Mouse (Mus musculus) heart, embryonic 13.5 days (tissue): Measurements from ENCODE around the gene Arhgap42. TPM values are rescaled to one million over a fixed set of nuclear protein-coding genes. Genes with fewer than 3 reads are reported as not detected.

Experiments
- ATAC-seq: fragments of 200-750 bp; cut with Nextera tagmentation; 2 replicates; pipeline ENCODE4 v1.8.0; 2017; ENCODE audit warnings: moderate TSS enrichment; ENCODE audit not compliant: insufficient number of reproducible peaks, low FRiP score, low TSS enrichment; ENCODE audit errors: extremely low read depth
- H3K27ac ChIP-seq: fragments of 300-500 bp; sonication (generic); replicated peaks from 2 replicates; pipeline ENCODE4 v1.5.1; 2015; ENCODE audit warnings: moderate library complexity, mild to moderate bottlenecking, inconsistent platforms
- H3K27me3 ChIP-seq: fragments of 300-500 bp; sonication (generic); replicated peaks from 2 replicates; pipeline ENCODE4 v1.6.1; 2015; ENCODE audit warnings: mild to moderate bottlenecking, inconsistent platforms
- H3K36me3 ChIP-seq: fragments of 300-500 bp; sonication (generic); 2 replicates; pipeline ENCODE4 v1.6.1; 2015; ENCODE audit warnings: mild to moderate bottlenecking, inconsistent platforms
- H3K4me1 ChIP-seq: fragments of 300-500 bp; sonication (generic); 2 replicates; pipeline ENCODE4 v1.6.1; 2015; ENCODE audit warnings: inconsistent platforms
- H3K4me2 ChIP-seq: fragments of 300-500 bp; sonication (generic); 2 replicates; pipeline ENCODE4 v1.6.1; 2015; ENCODE audit warnings: inconsistent platforms, mild to moderate bottlenecking, moderate library complexity
- H3K4me3 ChIP-seq: fragments of 300-500 bp; sonication (generic); 2 replicates; pipeline ENCODE4 v1.5.1; 2015; ENCODE audit warnings: moderate library complexity, mild to moderate bottlenecking, inconsistent platforms
- H3K9ac ChIP-seq: fragments of 300-500 bp; sonication (generic); 2 replicates; pipeline ENCODE4 v1.6.1; 2015; ENCODE audit warnings: inconsistent platforms, mild to moderate bottlenecking, moderate library complexity
- H3K9me3 ChIP-seq: fragments of 300-500 bp; sonication (generic); 2 replicates; pipeline ENCODE4 v1.6.1; 2016; ENCODE audit warnings: inconsistent platforms
- WGBS: fragments of 180-500 bp; shearing (Covaris S2); methylation state at CpG from one replicate; pipeline ENCODE4 v1.1.7; 2015; ENCODE audit warnings: mixed read lengths; 5-methylcytosine and 5-hydroxymethylcytosine counted together
- polyA plus RNA-seq: library from polyadenylated mRNA; unstranded; fragments of >200 nt; fragmentation: Nextera tagmentation; extraction: Ambion mirVana; gene quantifications from 2 replicates; pipeline ENCODE4 v1.2.1, GENCODE M21; 2015

Gene Arhgap42
- polyA plus RNA-seq, 1 experiment from 2014 or later = 12.0 TPM

DNA sequence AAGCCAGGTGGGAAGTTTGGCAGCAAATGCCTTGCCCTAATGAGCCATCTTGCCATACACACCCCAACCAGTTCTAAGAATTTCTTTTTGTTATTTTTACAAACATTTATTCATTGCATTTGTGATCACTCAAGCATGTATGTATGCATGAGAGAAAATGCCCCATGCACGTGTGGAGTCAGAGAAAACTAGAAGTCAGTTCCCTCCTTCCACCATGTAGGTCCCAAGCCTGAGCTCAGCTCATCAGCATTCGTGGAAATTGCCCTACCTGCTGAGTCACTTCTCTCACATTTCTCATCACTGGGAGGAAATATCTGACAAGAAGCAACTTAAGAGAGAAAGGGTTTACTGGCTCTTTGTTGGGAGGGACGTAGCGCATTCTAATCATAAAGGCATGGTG lies 31.6 kb downstream of the Arhgap42 start:
- Histone ChIP-seq H3K4me2 (no peak overlapping the region), H3K9me3 (no peaks in the 10 kb centered on the region), H3K4me3 (no peak overlapping the region), H3K27ac (no peak overlapping the region), H3K27me3 (no peaks in the 10 kb centered on the region), H3K9ac (no peak overlapping the region), H3K36me3 (no peaks in the 10 kb centered on the region), H3K4me1 (no peaks in the 10 kb centered on the region)
- ATAC-seq = no peak
- WGBS = 68% methylated on average over 4 of the region's 4 CpGs

GRCm38 (mm10) chr9:9200827-9201388 lies 38.0 kb downstream of the Arhgap42 start:
- 37% methylated on average over 8 of the region's 8 CpGs for WGBS
- Histone ChIP-seq H3K4me3 (no peak overlapping the region), H3K4me1 (peaks cover 18% of the 10 kb centered on the region), H3K27ac (no peak overlapping the region), H3K36me3 (no peaks in the 10 kb centered on the region), H3K27me3 (no peaks in the 10 kb centered on the region), H3K9ac (no peak overlapping the region), H3K4me2 (no peak overlapping the region), H3K9me3 (peaks cover 3% of the 10 kb centered on the region; the same call in 1 of the 2 replicates)
- no peak for ATAC-seq

DNA sequence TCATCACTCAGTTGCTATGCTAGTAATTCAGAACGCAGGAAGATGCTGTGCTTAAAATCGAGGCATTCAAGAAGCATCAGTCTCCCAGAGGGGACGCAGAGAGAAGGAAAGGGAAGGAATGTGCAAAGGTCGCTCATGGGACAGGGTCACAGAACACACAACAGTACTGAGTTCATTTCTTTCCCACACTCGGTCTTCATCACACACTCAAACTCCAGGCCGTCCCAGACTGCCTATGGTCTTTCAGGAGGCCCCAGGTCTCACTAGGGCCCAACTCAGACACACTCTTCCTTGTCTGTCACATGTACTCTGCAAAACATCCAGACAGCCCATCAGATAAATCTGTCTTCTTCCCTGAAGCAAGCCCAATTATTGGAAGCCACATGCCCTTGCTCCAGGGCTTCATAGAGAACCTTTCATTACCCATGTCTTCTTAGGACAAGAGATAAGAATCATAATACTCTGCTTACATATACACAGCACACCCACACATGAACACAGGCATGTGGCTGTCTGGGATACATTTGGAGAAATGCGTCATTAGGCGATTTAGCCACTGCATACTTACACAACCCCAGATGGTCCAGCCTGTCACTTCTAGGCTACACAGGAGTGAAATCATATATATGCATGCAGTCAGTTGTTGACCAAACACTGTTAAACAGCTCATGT lies 39.6 kb downstream of the Arhgap42 start:
- no peak overlapping the region for H3K4me2 ChIP-seq
- peaks cover 3% of the 10 kb centered on the region; the same call in 1 of the 2 replicates for H3K9me3 ChIP-seq
- no peak overlapping the region for H3K27ac ChIP-seq
- peaks cover 18% of the 10 kb centered on the region for H3K4me1 ChIP-seq
- no peaks in the 10 kb centered on the region for H3K36me3 ChIP-seq
- no peak overlapping the region for H3K4me3 ChIP-seq
- no peaks in the 10 kb centered on the region for H3K27me3 ChIP-seq
- ATAC-seq = no peak
- no peak overlapping the region for H3K9ac ChIP-seq
- 51% methylated on average over 8 of the region's 8 CpGs for WGBS

DNA sequence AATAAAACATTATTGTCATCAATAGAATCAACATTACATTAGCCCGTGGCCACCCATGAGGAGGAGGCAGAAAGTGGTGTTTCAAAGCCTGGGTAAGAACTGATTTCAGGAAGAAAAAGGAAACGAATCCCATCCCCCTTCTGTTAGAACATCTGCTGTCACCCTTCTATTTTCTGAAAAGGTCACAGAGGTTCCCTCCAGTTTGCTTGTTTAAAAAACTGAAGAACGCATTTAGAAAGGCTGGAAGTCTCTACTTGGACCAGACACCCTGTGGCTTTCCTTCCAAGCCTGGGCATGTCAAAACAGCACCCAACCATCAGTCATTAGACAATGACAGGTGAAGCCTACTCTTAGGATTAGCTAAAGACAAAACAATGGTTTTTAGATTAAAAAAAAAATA lies 40.3 kb downstream of the Arhgap42 start:
- Histone ChIP-seq H3K9ac (no peak overlapping the region), H3K4me3 (no peak overlapping the region), H3K4me1 (peaks cover 18% of the 10 kb centered on the region), H3K9me3 (peaks cover 3% of the 10 kb centered on the region; the same call in 1 of the 2 replicates), H3K36me3 (no peaks in the 10 kb centered on the region), H3K27me3 (no peaks in the 10 kb centered on the region), H3K4me2 (no peak overlapping the region), H3K27ac (no peak overlapping the region)
- ATAC-seq = no peak
- 40% methylated on average over 3 of the region's 3 CpGs for WGBS

- Histone ChIP-seq H3K9ac (no peak overlapping the region), H3K27ac (no peak overlapping the region), H3K36me3 (no peaks in the 10 kb centered on the region), H3K4me1 (peaks cover 17% of the 10 kb centered on the region), H3K4me2 (no peak overlapping the region), H3K4me3 (no peak overlapping the region), H3K9me3 (peaks cover 3% of the 10 kb centered on the region; the same call in 1 of the 2 replicates), H3K27me3 (no peaks in the 10 kb centered on the region)
- no peak for ATAC-seq
Observed at GRCm38 (mm10) chr9:9196046-9196445, 42.9 kb downstream of the Arhgap42 start.

DNA sequence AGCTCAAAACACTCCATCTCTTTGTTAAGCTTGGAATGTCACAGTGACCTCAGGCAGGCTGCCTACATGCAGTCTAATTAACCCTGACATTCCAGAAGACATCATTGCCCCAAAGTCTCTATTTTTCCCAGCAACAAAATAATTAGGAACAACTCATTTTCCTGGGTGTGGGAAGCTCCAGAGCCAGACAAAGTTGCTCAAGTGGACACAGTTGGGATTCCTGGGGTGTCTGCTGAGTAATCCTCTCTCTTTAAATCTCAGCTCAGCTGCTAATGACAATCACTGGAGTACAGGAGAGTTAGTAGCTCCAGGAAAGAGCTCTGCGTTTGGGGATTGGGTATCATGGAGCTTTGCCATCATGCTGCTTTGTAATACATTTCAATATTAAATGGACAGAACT lies 44.4 kb downstream of the Arhgap42 start:
- Histone ChIP-seq H3K4me1 (peaks cover 13% of the 10 kb centered on the region; the same call in 1 of the 2 replicates), H3K4me3 (no peak overlapping the region), H3K9me3 (peaks cover 3% of the 10 kb centered on the region; the same call in 1 of the 2 replicates), H3K4me2 (no peak overlapping the region), H3K9ac (no peak overlapping the region), H3K27ac (no peak overlapping the region), H3K36me3 (no peaks in the 10 kb centered on the region), H3K27me3 (no peaks in the 10 kb centered on the region)
- 53% methylated on average over 1 of the region's 1 CpGs for WGBS
- ATAC-seq = no peak

DNA sequence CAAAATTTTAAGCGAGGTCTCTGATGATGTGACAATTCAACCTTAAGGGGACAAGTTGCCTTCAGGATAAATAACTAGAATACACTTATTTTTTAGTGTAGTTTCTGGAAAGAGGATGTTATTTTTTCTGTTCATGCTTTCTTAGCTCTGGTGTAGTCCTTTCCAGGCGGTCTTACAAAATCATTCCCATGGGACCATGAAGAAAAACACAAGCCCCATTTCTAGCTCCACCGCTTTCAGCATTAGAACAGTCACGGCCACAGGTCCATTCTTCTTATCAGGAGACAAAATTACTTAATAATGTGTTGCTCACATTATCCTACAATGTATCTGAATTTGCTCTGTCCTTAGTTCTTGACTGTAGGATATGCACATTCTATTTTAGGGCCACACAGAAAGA lies 46.2 kb downstream of the Arhgap42 start:
- H3K27me3 ChIP-seq = no peaks in the 10 kb centered on the region
- WGBS = 70% methylated on average over 4 of the region's 4 CpGs
- no peak overlapping the region for H3K9ac ChIP-seq
- ATAC-seq = no peak
- peaks cover 3% of the 10 kb centered on the region; the same call in 1 of the 2 replicates for H3K9me3 ChIP-seq
- no peaks in the 10 kb centered on the region for H3K4me1 ChIP-seq
- H3K4me3 ChIP-seq = no peak overlapping the region
- no peak overlapping the region for H3K4me2 ChIP-seq
- no peak overlapping the region for H3K27ac ChIP-seq
- H3K36me3 ChIP-seq = no peaks in the 10 kb centered on the region

GRCm38 (mm10) chr9:9190835-9191234 lies 48.1 kb downstream of the Arhgap42 start:
- no peak for ATAC-seq
- Histone ChIP-seq H3K9me3 (no peaks in the 10 kb centered on the region), H3K9ac (no peak overlapping the region), H3K4me3 (no peak overlapping the region), H3K27ac (no peak overlapping the region), H3K36me3 (no peaks in the 10 kb centered on the region), H3K4me1 (no peaks in the 10 kb centered on the region), H3K27me3 (no peaks in the 10 kb centered on the region), H3K4me2 (no peak overlapping the region)
- 81% methylated on average over 1 of the region's 1 CpGs for WGBS

GRCm38 (mm10) chr9:9188167-9188566 lies 50.7 kb downstream of the Arhgap42 start:
- H3K4me3 ChIP-seq = no peak overlapping the region
- ATAC-seq = no peak
- H3K27me3 ChIP-seq = no peaks in the 10 kb centered on the region
- H3K9me3 ChIP-seq = no peaks in the 10 kb centered on the region
- no peak overlapping the region for H3K9ac ChIP-seq
- H3K27ac ChIP-seq = no peak overlapping the region
- H3K36me3 ChIP-seq = no peaks in the 10 kb centered on the region
- 77% methylated on average over 3 of the region's 3 CpGs for WGBS
- H3K4me1 ChIP-seq = peaks cover 5% of the 10 kb centered on the region; the same call in 1 of the 2 replicates
- no peak overlapping the region for H3K4me2 ChIP-seq

GRCm38 (mm10) chr9:9177745-9178144 lies 61.2 kb downstream of the Arhgap42 start:
- no peaks in the 10 kb centered on the region for H3K9me3 ChIP-seq
- ATAC-seq = no peak
- H3K9ac ChIP-seq = no peak overlapping the region
- H3K4me2 ChIP-seq = no peak overlapping the region
- 55% methylated on average over 4 of the region's 4 CpGs for WGBS
- H3K27ac ChIP-seq = no peak overlapping the region
- no peak overlapping the region for H3K4me3 ChIP-seq
- H3K36me3 ChIP-seq = no peaks in the 10 kb centered on the region
- no peaks in the 10 kb centered on the region for H3K27me3 ChIP-seq
- no peaks in the 10 kb centered on the region for H3K4me1 ChIP-seq

- no peaks in the 10 kb centered on the region for H3K36me3 ChIP-seq
- 73% methylated on average over 2 of the region's 2 CpGs for WGBS
- no peaks in the 10 kb centered on the region for H3K4me1 ChIP-seq
- no peaks in the 10 kb centered on the region for H3K27me3 ChIP-seq
- H3K4me2 ChIP-seq = no peak overlapping the region
- H3K9ac ChIP-seq = no peak overlapping the region
- no peaks in the 10 kb centered on the region for H3K9me3 ChIP-seq
- no peak overlapping the region for H3K27ac ChIP-seq
- ATAC-seq = no peak
- H3K4me3 ChIP-seq = no peak overlapping the region
Observed at GRCm38 (mm10) chr9:9174924-9175323, 64.0 kb downstream of the Arhgap42 start.

- no peaks in the 10 kb centered on the region for H3K9me3 ChIP-seq
Observed at GRCm38 (mm10) chr9:9174206-9174605, 64.7 kb downstream of the Arhgap42 start.

More at GRCm38 (mm10) chr9:9174206-9174605, 64.7 kb downstream of the Arhgap42 start:
- no peak overlapping the region for H3K27ac ChIP-seq
- ATAC-seq = no peak
- 83% methylated on average over 5 of the region's 5 CpGs for WGBS
- H3K4me3 ChIP-seq = no peak overlapping the region
- no peak overlapping the region for H3K4me2 ChIP-seq
- no peaks in the 10 kb centered on the region for H3K36me3 ChIP-seq
- no peaks in the 10 kb centered on the region for H3K27me3 ChIP-seq
- H3K9ac ChIP-seq = no peak overlapping the region
- H3K4me1 ChIP-seq = no peaks in the 10 kb centered on the region
